Mouse (Mus musculus) CH12.LX (cell line): ENCODE data around the gene Batf. TPM values are rescaled to one million over a fixed set of nuclear protein-coding genes. Genes with fewer than 3 reads are reported as not detected.

ENCODE experiments used
- DNase-seq: peaks from one replicate; pipeline ENCODE4 v3.0.0-alpha.2; 2013; ENCODE audit errors: extremely low read depth
- H3K27ac ChIP-seq: 2 replicates; pipeline ENCODE4 v1.5.1; 2012; ENCODE audit warnings: low read depth, mild to moderate bottlenecking, control low read depth, moderate library complexity; ENCODE audit not compliant: insufficient read depth
- H3K27me3 ChIP-seq: replicated peaks from 2 replicates; pipeline ENCODE3; 2012; ENCODE audit warnings: inconsistent platforms
- H3K36me3 ChIP-seq, 2 experiments: replicated peaks in 1 of 2; 2 replicates each; pipeline versions ENCODE3 to v1.6.1; 2012; ENCODE audit warnings: inconsistent platforms in 1 of 2, low read length in 1 of 2, mild to moderate bottlenecking in 1 of 2, mixed read lengths in 1 of 2, moderate library complexity in 1 of 2; ENCODE audit not compliant: control insufficient read depth in 1 of 2, insufficient read depth in 1 of 2
- H3K4me1 ChIP-seq, 2 experiments: 2 replicates each; pipeline ENCODE4 v1.6.1; 2012; ENCODE audit warnings: inconsistent platforms in 1 of 2, moderate library complexity in 1 of 2; ENCODE audit not compliant: insufficient read depth in 2 of 2, control insufficient read depth in 1 of 2
- H3K4me2 ChIP-seq: 2 replicates; pipeline ENCODE4 v1.6.1; 2012; ENCODE audit warnings: low read depth, mild to moderate bottlenecking, control low read depth; ENCODE audit not compliant: poor library complexity, insufficient read depth, severe bottlenecking
- H3K4me3 ChIP-seq, 3 experiments: fragments of 150-350 bp in 1 of 3; sonication (generic) in 1 of 3; replicated peaks in 1 of 3; 2 replicates each; pipeline versions ENCODE3 to v1.5.1; 2011 to 2012; ENCODE audit warnings: low read depth in 2 of 3, low read length in 2 of 3, mild to moderate bottlenecking in 2 of 3, moderate library complexity in 2 of 3, control low read depth in 1 of 3, improper control_type of control experiment in 1 of 3, inconsistent platforms in 1 of 3, mixed read lengths in 1 of 3; ENCODE audit not compliant: poor library complexity in 1 of 3
- H3K79me2 ChIP-seq: replicated peaks from 2 replicates; pipeline ENCODE4 v1.6.1; 2012; ENCODE audit warnings: mild to moderate bottlenecking, moderate library complexity; ENCODE audit not compliant: control insufficient read depth, poor library complexity, insufficient read depth, severe bottlenecking; ENCODE audit errors: extremely low read depth
- H3K9ac ChIP-seq: 2 replicates; pipeline ENCODE4 v1.6.1; 2012; ENCODE audit warnings: low read depth, mild to moderate bottlenecking, control low read depth, moderate library complexity; ENCODE audit not compliant: insufficient read depth
- H3K9me3 ChIP-seq: replicated peaks from 2 replicates; pipeline ENCODE3; 2012; ENCODE audit warnings: low read length, inconsistent platforms, mixed read lengths
- BHLHE40 ChIP-seq: IDR thresholded peaks from 2 replicates; pipeline ENCODE4 v1.6.1; 2011; ENCODE audit warnings: mild to moderate bottlenecking, low read depth, low read length, improper control_type of control experiment
- CHD2 ChIP-seq: IDR thresholded peaks from 2 replicates; pipeline ENCODE4 v1.6.1; 2011; ENCODE audit warnings: low read length, improper control_type of control experiment
- CTCF ChIP-seq, 2 experiments: IDR thresholded peaks in 1 of 2; conservative IDR thresholded peaks in 1 of 2; 2 replicates each; pipeline ENCODE4 v1.5.1; 2011 to 2012; ENCODE audit warnings: low read depth in 2 of 2, low read length in 2 of 2, improper control_type of control experiment in 1 of 2, inconsistent platforms in 1 of 2, mild to moderate bottlenecking in 1 of 2, moderate library complexity in 1 of 2
- ELF1 ChIP-seq: IDR thresholded peaks from 2 replicates; pipeline ENCODE4 v1.6.1; 2014; ENCODE audit warnings: low read depth, mild to moderate bottlenecking, inconsistent platforms, low read length, improper control_type of control experiment
- EP300 ChIP-seq: IDR thresholded peaks from 2 replicates; pipeline ENCODE4 v1.6.1; 2011; ENCODE audit warnings: low read length, improper control_type of control experiment
- ETS1 ChIP-seq: conservative IDR thresholded peaks from 2 replicates; pipeline ENCODE4 v1.6.1; 2012; ENCODE audit warnings: low read depth, mild to moderate bottlenecking, inconsistent platforms, low read length, improper control_type of control experiment, moderate library complexity
- GABPA ChIP-seq: IDR thresholded peaks from 2 replicates; pipeline ENCODE4 v1.6.1; 2012; ENCODE audit warnings: low read depth, low read length, improper control_type of control experiment, inconsistent platforms; ENCODE audit not compliant: insufficient replicate concordance
- HCFC1 ChIP-seq: IDR thresholded peaks from 2 replicates; pipeline ENCODE4 v1.6.1; 2012; ENCODE audit warnings: low read depth, mild to moderate bottlenecking, inconsistent platforms, low read length, improper control_type of control experiment
- IRF4 ChIP-seq: IDR thresholded peaks from 2 replicates; pipeline ENCODE4 v1.6.1; 2014; ENCODE audit warnings: low read depth, mild to moderate bottlenecking, inconsistent platforms, low read length, improper control_type of control experiment
- KAT2A ChIP-seq: IDR thresholded peaks from 2 replicates; pipeline ENCODE4 v1.6.1; 2012; ENCODE audit warnings: low read length, improper control_type of control experiment, inconsistent platforms; ENCODE audit not compliant: insufficient replicate concordance
- MAFK ChIP-seq: IDR thresholded peaks from 2 replicates; pipeline ENCODE4 v1.6.1; 2011; ENCODE audit warnings: low read length, improper control_type of control experiment; ENCODE audit not compliant: insufficient replicate concordance
- MAZ ChIP-seq: IDR thresholded peaks from 2 replicates; pipeline ENCODE4 v1.6.1; 2012; ENCODE audit warnings: low read depth, mild to moderate bottlenecking, inconsistent platforms, low read length, improper control_type of control experiment, moderate library complexity
- MEF2A ChIP-seq: IDR thresholded peaks from 2 replicates; pipeline ENCODE4 v1.6.1; 2014; ENCODE audit warnings: low read depth, mild to moderate bottlenecking, inconsistent platforms, low read length, improper control_type of control experiment, borderline replicate concordance
- MXI1 ChIP-seq: IDR thresholded peaks from 2 replicates; pipeline ENCODE4 v1.6.1; 2011; ENCODE audit warnings: mild to moderate bottlenecking, low read depth, low read length, improper control_type of control experiment
- NELFE ChIP-seq: IDR thresholded peaks from 2 replicates; pipeline ENCODE4 v1.6.1; 2011; ENCODE audit warnings: low read depth, low read length, improper control_type of control experiment
- POLR2A ChIP-seq: IDR thresholded peaks from 2 replicates; pipeline ENCODE4 v1.6.1; 2011; ENCODE audit warnings: low read depth, mild to moderate bottlenecking, improper control_type of control experiment, low read length
- SMC3 ChIP-seq: IDR thresholded peaks from 2 replicates; pipeline ENCODE4 v1.6.1; 2011; ENCODE audit warnings: low read depth, low read length, improper control_type of control experiment
- TBP ChIP-seq: conservative IDR thresholded peaks from 2 replicates; pipeline ENCODE4 v1.6.1; 2011; ENCODE audit warnings: low read depth, low read length, improper control_type of control experiment
- TCF12 ChIP-seq: IDR thresholded peaks from 2 replicates; pipeline ENCODE4 v1.6.1; 2014; ENCODE audit warnings: low read depth, mild to moderate bottlenecking, inconsistent platforms, low read length, improper control_type of control experiment
- ZNF384 ChIP-seq: IDR thresholded peaks from 2 replicates; pipeline ENCODE4 v1.6.1; 2012; ENCODE audit warnings: low read depth, low read length, improper control_type of control experiment, inconsistent platforms
- dilution Hi-C: fragments of 300-500 bp; cut with MboI; formaldehyde crosslinking; loops from 2 replicates; pipeline ENCODE4 v1.14.3; 2020; ENCODE audit warnings: low sequenced_read_pairs; ENCODE audit not compliant: extremely low pct_unique_long_range_greater_than_20kb, extremely low pct_ligation_motif_present
- in situ Hi-C: fragments of 300-500 bp; cut with MboI; formaldehyde crosslinking; loops from 3 replicates; pipeline ENCODE4 v1.14.3; 2019; ENCODE audit warnings: low sequenced_read_pairs, low pct_ligation_motif_present, low pct_unique_long_range_greater_than_20kb, mixed read lengths
- polyA plus RNA-seq: library from polyadenylated mRNA; unstranded; fragments of >175 nt; gene quantifications from 2 replicates; pipeline ENCODE4 v1.2.1, GENCODE M21; 2012; ENCODE audit warnings: low read depth; ENCODE audit not compliant: insufficient read length
- total RNA-seq, 2 experiments: library from RNA; depleted of rRNA; stranded (reverse); fragments of 300-350 nt in 1 of 2; fragments of >200 nt in 1 of 2; gene quantifications; 2 replicates each; pipeline ENCODE4 v1.2.3; 2012 to 2014

Gene Batf
- total and polyA plus RNA-seq, 3 experiments: 89.2 to 137 (median 128) TPM

DNA sequence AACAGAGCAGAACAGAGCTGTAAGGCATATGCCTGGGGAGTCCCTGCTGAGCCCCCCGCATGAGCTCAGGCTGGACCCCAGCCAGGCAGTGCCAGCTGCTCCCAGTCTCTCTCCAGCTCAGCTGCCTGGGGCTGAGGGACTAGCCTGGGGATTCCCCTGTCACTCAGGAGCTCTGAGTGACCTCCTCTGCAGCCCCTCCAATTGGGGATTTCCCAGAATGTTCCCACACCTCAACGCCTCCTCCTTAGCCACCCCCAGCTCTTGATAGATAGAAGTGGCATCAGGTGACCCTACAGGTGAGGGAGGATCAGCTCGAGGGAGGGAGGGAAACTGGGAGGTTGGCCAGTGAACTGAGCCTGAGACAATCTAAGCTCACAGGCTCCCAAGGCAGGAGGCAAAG lies 17.0 kb downstream of the Batf start (continued):
- TF ChIP-seq ZNF384 (no peak), CTCF (conservative IDR thresholded peaks at IDR 0.05 in 1 of 2, IDR thresholded peaks at IDR 0.05 in 1 of 2; ENCODE audit: low read depth in 2 of 2, low read length in 2 of 2) (no peak), NELFE (no peak; the same call in 1 of the 2 replicates)

- Histone ChIP-seq H3K4me2 (peak overlapping the region; percentile 45), H3K27me3 (no peaks in the 10 kb centered on the region), H3K4me1 (peaks cover 47 to 96% of the 10 kb centered on the region in 2 experiments), H3K27ac (peak overlapping the region; percentile 99), H3K36me3 (peaks cover 28 to 59% of the 10 kb centered on the region in 2 experiments), H3K4me3 (peak overlapping the region in 1 of 3 experiments; percentile 41), H3K9ac (peak overlapping the region; percentile 57), H3K79me2 (peaks cover 1% of the 10 kb centered on the region; the same call in 1 of the 2 replicates), H3K9me3 (no peaks in the 10 kb centered on the region)
- in situ Hi-C loops: no loop called here
- peak; percentile 71 for DNase-seq
- dilution Hi-C loops: no loop called here
- TF ChIP-seq BHLHE40 (peak; percentile 34; the same call in 1 of the 2 replicates), MXI1 (no peak)
Measured at GRCm38 (mm10) chr12:85704566-85704965, 18.1 kb downstream of the Batf start.

DNA sequence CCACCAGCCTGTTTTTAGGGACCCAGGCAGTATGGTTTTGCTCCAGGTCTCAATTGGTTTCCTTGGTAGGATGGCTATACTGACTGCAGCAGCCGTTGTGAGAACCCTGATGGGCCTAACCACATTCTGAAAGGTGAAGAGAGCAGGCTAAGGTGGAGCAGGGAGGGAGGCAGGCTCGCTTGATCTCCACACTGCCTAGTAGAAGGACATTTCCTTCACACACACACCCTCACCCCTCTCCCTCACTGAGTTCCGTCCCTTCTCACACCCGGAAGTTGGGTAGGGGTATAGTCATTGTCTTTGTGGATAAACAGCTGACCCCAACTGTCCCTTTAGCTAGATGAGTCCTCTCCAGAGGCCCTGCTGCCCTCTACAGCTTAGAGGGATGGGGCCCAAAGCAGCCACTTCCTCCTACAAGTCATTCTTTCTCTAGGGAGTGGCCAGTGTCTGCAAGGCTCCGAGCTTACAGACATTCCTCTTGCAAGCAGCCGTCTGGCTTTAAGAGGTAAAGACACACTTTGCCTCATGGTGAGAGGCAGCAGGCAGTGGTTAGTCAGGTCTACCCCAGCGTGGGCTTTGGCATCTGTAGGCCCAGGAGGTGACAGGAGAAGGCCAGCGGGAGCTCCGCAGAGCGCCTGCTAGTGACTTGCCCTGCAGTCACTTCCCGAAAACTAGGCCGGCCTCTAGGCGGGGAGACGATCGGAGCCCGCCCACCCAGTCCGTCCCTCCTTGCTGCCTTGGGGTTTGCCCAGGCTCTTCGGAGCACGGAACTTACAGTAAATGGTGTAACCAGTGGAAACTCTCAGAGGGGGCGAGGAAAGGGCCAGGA lies 18.7 kb downstream of the Batf start:
- Histone ChIP-seq H3K36me3 (peaks cover 27 to 59% of the 10 kb centered on the region in 2 experiments), H3K9ac (peak overlapping the region; percentile 84), H3K4me3 (peak overlapping the region; percentile 16 to 54 (median 41)), H3K27me3 (no peaks in the 10 kb centered on the region), H3K4me1 (peaks cover 54 to 97% of the 10 kb centered on the region in 2 experiments), H3K4me2 (peak overlapping the region; percentile 55), H3K9me3 (no peaks in the 10 kb centered on the region), H3K27ac (peak overlapping the region; percentile 99), H3K79me2 (peaks cover 1% of the 10 kb centered on the region; the same call in 1 of the 2 replicates)
- peak; percentile 42 for TF ChIP-seq HCFC1
- peak; percentile 72 for TF ChIP-seq TCF12
- TF ChIP-seq MAZ: 0 out of 2 replicates have a peak, but pooled peaks have one; percentile 28
- no peak for TF ChIP-seq ZNF384
- TF ChIP-seq ETS1: peak; percentile 72
- no peak for TF ChIP-seq TBP
- TF ChIP-seq EP300: peak; percentile 6; the same call in 1 of the 2 replicates
- peak; percentile 85; the same call in 1 of the 2 replicates for TF ChIP-seq MXI1
- no peak; the same call in 1 of the 2 replicates for TF ChIP-seq CHD2
- TF ChIP-seq CTCF (conservative IDR thresholded peaks at IDR 0.05 in 1 of 2, IDR thresholded peaks at IDR 0.05 in 1 of 2; ENCODE audit: low read depth in 2 of 2, low read length in 2 of 2): peak in 1 of 2 experiments; percentile 29; a peak in 2 of 4 replicates
- TF ChIP-seq SMC3: peak; percentile 11; the same call in 1 of the 2 replicates
- no peak for TF ChIP-seq GABPA
- 0 out of 2 replicates have a peak, but pooled peaks have one; percentile 5 for TF ChIP-seq KAT2A
- peak; percentile 57 for TF ChIP-seq IRF4
- TF ChIP-seq BHLHE40: peak; percentile 48
- TF ChIP-seq MAFK: no peak
- peak; percentile 76 for TF ChIP-seq POLR2A
- peak; percentile 86 for TF ChIP-seq ELF1
- peak; percentile 75 for TF ChIP-seq NELFE
- peak; percentile 53; the same call in 1 of the 2 replicates for TF ChIP-seq MEF2A
- dilution Hi-C loops (no loop called here), in situ Hi-C loops (no loop called here)
- peak; percentile 87 for DNase-seq
